Mouse (Mus musculus): Measurements from ENCODE around the gene Ankfn1. TPM values are rescaled to one million over a fixed set of nuclear protein-coding genes. Genes with fewer than 3 reads are reported as not detected.

The Ankfn1 gene
- total RNA-seq, 1 experiment from 2014 or later, result not detected

GRCm38 (mm10) chr11:89448986-89449385, 328.5 kb downstream of the Ankfn1 start:
- no peak for ATAC-seq (replicated peaks in 1 of 2; ENCODE audit: insufficient read depth in 1 of 2, low FRiP score in 2 of 2, low TSS enrichment in 1 of 2, low read depth in 1 of 2, poor library complexity in 2 of 2, severe bottlenecking in 2 of 2)

- ATAC-seq (replicated peaks in 1 of 2; ENCODE audit: insufficient read depth in 1 of 2, low FRiP score in 2 of 2, low TSS enrichment in 1 of 2, low read depth in 1 of 2, poor library complexity in 2 of 2, severe bottlenecking in 2 of 2), result no peak
Measured at GRCm38 (mm10) chr11:89447477-89447876, 330.0 kb downstream of the Ankfn1 start.

GRCm38 (mm10) chr11:89440566-89440965, 336.9 kb downstream of the Ankfn1 start:
- no peak for ATAC-seq (replicated peaks in 1 of 2; ENCODE audit: insufficient read depth in 1 of 2, low FRiP score in 2 of 2, low TSS enrichment in 1 of 2, low read depth in 1 of 2, poor library complexity in 2 of 2, severe bottlenecking in 2 of 2)

GRCm38 (mm10) chr11:89424358-89424757, 353.1 kb downstream of the Ankfn1 start:
- peak in 1 of 2 experiments; percentile 32; a peak in 1 of 4 replicates for ATAC-seq (replicated peaks in 1 of 2; ENCODE audit: insufficient read depth in 1 of 2, low FRiP score in 2 of 2, low TSS enrichment in 1 of 2, low read depth in 1 of 2, poor library complexity in 2 of 2, severe bottlenecking in 2 of 2)

GRCm38 (mm10) chr11:89422637-89423036, 354.8 kb downstream of the Ankfn1 start:
- no peak for ATAC-seq (replicated peaks in 1 of 2; ENCODE audit: insufficient read depth in 1 of 2, low FRiP score in 2 of 2, low TSS enrichment in 1 of 2, low read depth in 1 of 2, poor library complexity in 2 of 2, severe bottlenecking in 2 of 2)

- no peak for ATAC-seq (replicated peaks in 1 of 2; ENCODE audit: insufficient read depth in 1 of 2, low FRiP score in 2 of 2, low TSS enrichment in 1 of 2, low read depth in 1 of 2, poor library complexity in 2 of 2, severe bottlenecking in 2 of 2)
Measured at GRCm38 (mm10) chr11:89420767-89421438, 356.6 kb downstream of the Ankfn1 start.

- ATAC-seq (replicated peaks in 1 of 2; ENCODE audit: insufficient read depth in 1 of 2, low FRiP score in 2 of 2, low TSS enrichment in 1 of 2, low read depth in 1 of 2, poor library complexity in 2 of 2, severe bottlenecking in 2 of 2), result no peak
Measured at GRCm38 (mm10) chr11:89419863-89420262, 357.6 kb downstream of the Ankfn1 start.

GRCm38 (mm10) chr11:89418644-89419043, 358.8 kb downstream of the Ankfn1 start:
- ATAC-seq (replicated peaks in 1 of 2; ENCODE audit: insufficient read depth in 1 of 2, low FRiP score in 2 of 2, low TSS enrichment in 1 of 2, low read depth in 1 of 2, poor library complexity in 2 of 2, severe bottlenecking in 2 of 2), result no peak

- ATAC-seq (replicated peaks in 1 of 2; ENCODE audit: insufficient read depth in 1 of 2, low FRiP score in 2 of 2, low TSS enrichment in 1 of 2, low read depth in 1 of 2, poor library complexity in 2 of 2, severe bottlenecking in 2 of 2), result no peak
Measured at GRCm38 (mm10) chr11:89416769-89417168, 360.7 kb downstream of the Ankfn1 start.

GRCm38 (mm10) chr11:89408774-89409173, 368.7 kb downstream of the Ankfn1 start:
- no peak for ATAC-seq (replicated peaks in 1 of 2; ENCODE audit: insufficient read depth in 1 of 2, low FRiP score in 2 of 2, low TSS enrichment in 1 of 2, low read depth in 1 of 2, poor library complexity in 2 of 2, severe bottlenecking in 2 of 2)

- ATAC-seq (replicated peaks in 1 of 2; ENCODE audit: insufficient read depth in 1 of 2, low FRiP score in 2 of 2, low TSS enrichment in 1 of 2, low read depth in 1 of 2, poor library complexity in 2 of 2, severe bottlenecking in 2 of 2), result no peak
Measured at GRCm38 (mm10) chr11:89404489-89404888, 373.0 kb downstream of the Ankfn1 start.

GRCm38 (mm10) chr11:89403436-89403835, 374.0 kb downstream of the Ankfn1 start:
- ATAC-seq (replicated peaks in 1 of 2; ENCODE audit: insufficient read depth in 1 of 2, low FRiP score in 2 of 2, low TSS enrichment in 1 of 2, low read depth in 1 of 2, poor library complexity in 2 of 2, severe bottlenecking in 2 of 2), result no peak

- no peak for ATAC-seq (replicated peaks in 1 of 2; ENCODE audit: insufficient read depth in 1 of 2, low FRiP score in 2 of 2, low TSS enrichment in 1 of 2, low read depth in 1 of 2, poor library complexity in 2 of 2, severe bottlenecking in 2 of 2)
Measured at GRCm38 (mm10) chr11:89388851-89389250, 388.6 kb downstream of the Ankfn1 start.

- ATAC-seq (replicated peaks in 1 of 2; ENCODE audit: insufficient read depth in 1 of 2, low FRiP score in 2 of 2, low TSS enrichment in 1 of 2, low read depth in 1 of 2, poor library complexity in 2 of 2, severe bottlenecking in 2 of 2), result no peak
Measured at GRCm38 (mm10) chr11:89382634-89383009, 394.8 kb downstream of the Ankfn1 start.

- ATAC-seq (replicated peaks in 1 of 2; ENCODE audit: insufficient read depth in 1 of 2, low FRiP score in 2 of 2, low TSS enrichment in 1 of 2, low read depth in 1 of 2, poor library complexity in 2 of 2, severe bottlenecking in 2 of 2), result no peak
Measured at GRCm38 (mm10) chr11:89381782-89382633, 395.4 kb downstream of the Ankfn1 start.

GRCm38 (mm10) chr11:89370941-89371340, 406.5 kb downstream of the Ankfn1 start:
- ATAC-seq (replicated peaks in 1 of 2; ENCODE audit: insufficient read depth in 1 of 2, low FRiP score in 2 of 2, low TSS enrichment in 1 of 2, low read depth in 1 of 2, poor library complexity in 2 of 2, severe bottlenecking in 2 of 2), result no peak

- no peak for ATAC-seq (replicated peaks in 1 of 2; ENCODE audit: insufficient read depth in 1 of 2, low FRiP score in 2 of 2, low TSS enrichment in 1 of 2, low read depth in 1 of 2, poor library complexity in 2 of 2, severe bottlenecking in 2 of 2)
Measured at GRCm38 (mm10) chr11:89370373-89370772, 407.1 kb downstream of the Ankfn1 start.

GRCm38 (mm10) chr11:89363981-89364380, 413.5 kb downstream of the Ankfn1 start:
- no peak for ATAC-seq (replicated peaks in 1 of 2; ENCODE audit: insufficient read depth in 1 of 2, low FRiP score in 2 of 2, low TSS enrichment in 1 of 2, low read depth in 1 of 2, poor library complexity in 2 of 2, severe bottlenecking in 2 of 2)

All from hematopoietic stem cell, adult 5-6 weeks (primary cell).